Mouse (Mus musculus) midbrain, embryonic 10.5 days (tissue): Measurements from ENCODE around the gene Olfr215. TPM values are rescaled to one million over a fixed set of nuclear protein-coding genes. Genes with fewer than 3 reads are reported as not detected.
"Not testable (repeated sequence)": the region's sequence is repeated elsewhere in the genome, so short reads cannot be mapped to it uniquely, and the experiment has no call there.

Experiments used
- DNase-seq: peaks from one replicate; pipeline ENCODE4 v3.0.0-alpha.2; 2017; ENCODE audit warnings: low spot score
- H3K27ac ChIP-seq: fragments of 300-500 bp; sonication (generic); replicated peaks from 2 replicates; pipeline ENCODE4 v1.5.1; 2016; ENCODE audit warnings: mild to moderate bottlenecking
- H3K27me3 ChIP-seq: fragments of 300-500 bp; sonication (generic); 2 replicates; pipeline ENCODE4 v1.6.1; 2016; ENCODE audit warnings: low read depth, mild to moderate bottlenecking; ENCODE audit not compliant: poor library complexity, severe bottlenecking
- H3K36me3 ChIP-seq: fragments of 300-500 bp; sonication (generic); 2 replicates; pipeline ENCODE4 v1.6.1; 2016; ENCODE audit warnings: mild to moderate bottlenecking, moderate library complexity
- H3K4me1 ChIP-seq: fragments of 300-500 bp; sonication (generic); 2 replicates; pipeline ENCODE4 v1.6.1; 2016
- H3K4me3 ChIP-seq: fragments of 300-500 bp; sonication (generic); 2 replicates; pipeline ENCODE4 v1.5.1; 2016; ENCODE audit warnings: mild to moderate bottlenecking, moderate library complexity
- H3K9me3 ChIP-seq: fragments of 300-500 bp; sonication (generic); replicated peaks from 2 replicates; pipeline ENCODE4 v1.6.1; 2016; ENCODE audit warnings: mild to moderate bottlenecking
- WGBS: fragments of 180-500 bp; shearing (Covaris S2); methylation state at CpG from one replicate; pipeline ENCODE4 v1.1.7; 2016; 5-methylcytosine and 5-hydroxymethylcytosine counted together
- polyA plus RNA-seq: library from polyadenylated mRNA; unstranded; fragments of >200 nt; fragmentation: Nextera tagmentation; extraction: Ambion mirVana; gene quantifications from 2 replicates; pipeline ENCODE4 v1.2.1, GENCODE M21; 2016

Gene Olfr215
- polyA plus RNA-seq, 1 experiment from 2014 or later, result not detected

- Histone ChIP-seq H3K4me3 (no peak within 1 kb of the TSS), H3K9me3 (no peaks in the 10 kb centered on the region), H3K27me3 (no peaks in the 10 kb centered on the region), H3K36me3 (no peaks in the 10 kb centered on the region), H3K4me1 (no peaks in the 10 kb centered on the region), H3K27ac (no peak within 1 kb of the TSS)
- 91% methylated on average over 1 of the region's 1 CpGs for WGBS
- no peak for DNase-seq
Observed at GRCm38 (mm10) chr6:116553935-116554334, 30.1 kb downstream of the Olfr215 start, which contains the start of gene Olfr214. Gene Olfr214, plus strand, starts transcription at chr6:116554235.

DNA sequence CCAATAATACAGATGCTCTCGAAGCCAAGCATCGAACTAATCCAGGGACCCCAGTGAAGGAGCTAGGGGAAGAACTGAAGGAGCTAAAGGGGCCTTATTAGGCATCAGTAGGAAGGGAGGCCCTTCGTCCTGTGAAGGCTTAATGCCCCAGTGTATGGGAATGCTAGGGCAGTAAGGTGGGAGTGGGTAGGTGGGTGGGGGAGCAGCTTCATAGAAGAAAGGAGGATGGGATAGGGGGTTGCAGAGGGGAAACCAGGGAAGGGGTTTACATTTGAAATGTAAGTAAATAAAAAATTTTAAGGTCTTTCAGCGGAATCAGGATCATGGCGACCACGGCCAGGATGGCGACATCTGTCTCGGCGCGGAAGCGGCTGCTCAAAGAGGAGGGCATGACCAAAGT lies 33.2 kb downstream of the Olfr215 start, which contains the start of gene Gm5580:
Gm5580 (plus strand) TSS at position 301 of the 400 bp plus-strand sequence.
- DNase-seq, H3K27me3 ChIP-seq, H3K27ac ChIP-seq, H3K4me1 ChIP-seq, H3K4me3 ChIP-seq, H3K9me3 ChIP-seq, H3K36me3 ChIP-seq: not testable (repeated sequence)
- 94% methylated on average over 11 of the region's 11 CpGs for WGBS

DNA sequence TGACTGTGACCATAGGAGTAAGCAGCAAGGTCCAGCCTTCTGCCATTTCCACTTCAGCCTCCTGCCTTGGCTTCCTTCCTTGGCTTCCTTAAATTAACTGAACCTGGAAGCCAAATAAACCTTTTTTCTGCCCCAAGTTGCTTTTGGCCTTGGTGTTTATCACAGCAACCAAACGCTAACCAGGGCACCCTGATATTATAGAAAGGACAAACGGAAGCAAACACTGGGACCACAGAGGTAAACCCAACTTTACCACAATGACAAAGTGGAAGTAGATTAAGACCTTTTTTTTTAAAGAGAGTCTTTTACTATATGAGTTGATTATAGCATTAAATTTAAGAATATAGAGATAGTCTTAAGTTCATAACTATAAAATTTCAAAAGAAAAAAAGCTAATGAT lies 41.5 kb downstream of the Olfr215 start:
- H3K36me3 ChIP-seq, result no peaks in the 10 kb centered on the region
- H3K27me3 ChIP-seq, result no peaks in the 10 kb centered on the region
- H3K4me3 ChIP-seq, result no peak overlapping the region
- no peak overlapping the region for H3K27ac ChIP-seq
- 90% methylated on average over 2 of the region's 2 CpGs for WGBS
- no peaks in the 10 kb centered on the region for H3K4me1 ChIP-seq
- no peak for DNase-seq
- no peaks in the 10 kb centered on the region for H3K9me3 ChIP-seq

DNA sequence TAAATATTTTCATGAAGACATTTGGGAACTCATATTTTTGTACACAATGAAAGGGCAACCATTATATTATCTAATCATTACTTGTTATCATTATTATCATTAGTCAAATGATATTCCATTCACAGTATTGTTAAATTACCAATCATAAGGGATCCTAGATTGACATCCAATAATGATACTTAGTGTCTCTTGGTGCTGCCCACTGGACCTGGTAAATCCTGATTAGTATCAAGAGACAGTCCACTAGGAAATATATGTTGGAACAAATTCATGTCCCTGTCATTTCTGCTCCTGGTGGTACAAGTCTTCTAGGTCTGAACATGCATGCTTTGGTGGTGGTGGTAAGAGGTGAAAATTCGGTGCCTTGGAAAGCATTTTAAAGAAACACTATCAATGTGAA lies 45.8 kb downstream of the Olfr215 start, which contains the start of gene Olfr213:
Olfr213 (plus strand) TSS at position 301 of the 400 bp plus-strand sequence.
- DNase-seq, result no peak
- WGBS, result 84% methylated on average over 1 of the region's 1 CpGs
- Histone ChIP-seq H3K27me3 (no peaks in the 10 kb centered on the region), H3K9me3 (no peaks in the 10 kb centered on the region), H3K4me3 (no peak within 1 kb of the TSS), H3K36me3 (no peaks in the 10 kb centered on the region), H3K4me1 (no peaks in the 10 kb centered on the region), H3K27ac (no peak within 1 kb of the TSS)

Other genes with a start within 250 kb of the Olfr215 start
- gene March8, start 246.2 kb downstream of the Olfr215 start, polyA plus RNA-seq, result 27.7 and 33.7 TPM in 2 replicates
- 0.77 and 1.1 TPM in 2 replicates for gene Alox5, start 123.0 kb downstream of the Olfr215 start, polyA plus RNA-seq
- gene Olfr211, start 95.1 kb downstream of the Olfr215 start, polyA plus RNA-seq, result not detected in 2 replicates
- gene Olfr212, start 77.7 kb downstream of the Olfr215 start, polyA plus RNA-seq, result not detected in 2 replicates
- gene Olfr213, start 45.7 kb downstream of the Olfr215 start, polyA plus RNA-seq, result not detected in 2 replicates
- gene Gm5580, start 33.1 kb downstream of the Olfr215 start, polyA plus RNA-seq, result 0.69 and 0.79 TPM in 2 replicates
- not detected in 2 replicates for gene Olfr214, start 30.0 kb downstream of the Olfr215 start, polyA plus RNA-seq
- gene Zfp422, start 44.8 kb upstream of the Olfr215 start, polyA plus RNA-seq, result 308 and 322 TPM in 2 replicates
- gene Depp1, start 66.4 kb upstream of the Olfr215 start, polyA plus RNA-seq, result 8.6 and 9.2 TPM in 2 replicates
- gene Rassf4, start 89.8 kb upstream of the Olfr215 start, polyA plus RNA-seq, result 35.0 and 35.7 TPM in 2 replicates
- 0.02 and 0.06 TPM in 2 replicates for gene Tmem72, start 132.7 kb upstream of the Olfr215 start, polyA plus RNA-seq